Mouse (Mus musculus) small intestine, adult 2 months (tissue): ENCODE data around the gene Usp46. TPM values are rescaled to one million over a fixed set of nuclear protein-coding genes. Genes with fewer than 3 reads are reported as not detected.
A peak's percentile ranks its signal among the peaks of the same experiment; 100 is the strongest.
"Not testable (repeated sequence)": the region's sequence is repeated elsewhere in the genome, so short reads cannot be mapped to it uniquely, and the experiment has no call there.

ENCODE experiments used
- H3K27ac ChIP-seq: fragments of 200-500 bp; 2 replicates; pipeline ENCODE4 v1.5.1; 2012; ENCODE audit warnings: low read depth, low read length, control low read depth, inconsistent platforms; ENCODE audit not compliant: insufficient read depth
- H3K27me3 ChIP-seq: fragments of 200-500 bp; 2 replicates; pipeline ENCODE4 v1.6.1; 2012; ENCODE audit warnings: mild to moderate bottlenecking, moderate library complexity, low read length, inconsistent platforms; ENCODE audit not compliant: control insufficient read depth, insufficient read depth
- H3K36me3 ChIP-seq: fragments of 200-500 bp; 2 replicates; pipeline ENCODE4 v1.6.1; 2012; ENCODE audit warnings: mild to moderate bottlenecking, low read length, control low read depth, inconsistent platforms; ENCODE audit not compliant: control insufficient read depth, insufficient read depth
- H3K4me1 ChIP-seq: fragments of 200-500 bp; 2 replicates; pipeline ENCODE4 v1.6.1; 2012; ENCODE audit warnings: low read length, inconsistent platforms, mixed read lengths; ENCODE audit not compliant: control insufficient read depth, insufficient read depth, insufficient read length
- H3K4me3 ChIP-seq: fragments of 200-500 bp; 2 replicates; pipeline ENCODE4 v1.5.1; 2012; ENCODE audit warnings: low read depth, mild to moderate bottlenecking, control low read depth, inconsistent platforms, low read length, moderate library complexity
- CTCF ChIP-seq: fragments of 200-500 bp; IDR thresholded peaks from 2 replicates; pipeline ENCODE4 v1.5.1; 2012; ENCODE audit warnings: low read depth, mild to moderate bottlenecking, control low read depth, inconsistent platforms, low read length, moderate library complexity, mixed read lengths; ENCODE audit not compliant: insufficient replicate concordance, insufficient read length; ENCODE audit errors: extremely low read depth
- POLR2A ChIP-seq: fragments of 200-500 bp; IDR thresholded peaks from 2 replicates; pipeline ENCODE4 v1.6.1; 2012; ENCODE audit warnings: low read depth, mild to moderate bottlenecking, control low read depth, inconsistent platforms, low read length, moderate library complexity
- WGBS: fragments of 180-500 bp; shearing (Covaris S2); methylation state at CpG from one replicate; pipeline ENCODE4 v1.1.7; 2018; 5-methylcytosine and 5-hydroxymethylcytosine counted together
- polyA plus RNA-seq: library from polyadenylated mRNA; depleted of rRNA; stranded (reverse); fragments of >200 nt; gene quantifications from 2 replicates; pipeline ENCODE4 v1.2.3, GENCODE M21; 2012

The Usp46 gene
- polyA plus RNA-seq, 1 experiment: 0.96 TPM

DNA sequence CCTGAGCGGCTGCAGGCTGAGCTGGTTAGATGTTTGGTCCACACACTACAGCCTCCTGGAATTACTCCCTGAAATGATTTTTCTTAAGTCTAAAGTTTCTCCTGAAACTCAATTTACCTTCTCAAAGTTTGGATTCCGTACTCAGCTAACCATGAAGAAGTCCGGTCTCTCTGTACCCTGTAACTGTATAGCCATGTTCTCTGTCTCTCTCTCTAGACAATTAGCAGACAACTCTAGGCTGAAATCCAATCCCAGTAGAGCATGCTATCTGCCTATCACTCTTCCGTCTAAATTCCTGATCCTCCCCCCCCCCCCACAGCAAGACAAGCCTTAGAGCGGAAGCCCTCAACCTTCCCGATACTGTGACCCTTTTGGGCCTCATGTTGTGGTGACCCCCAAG, 13.5 kb upstream of the Usp46 start:
- Histone ChIP-seq H3K27me3 (no peaks in the 10 kb centered on the region), H3K36me3 (no peaks in the 10 kb centered on the region), H3K4me3 (no peak overlapping the region), H3K4me1 (peaks cover 3% of the 10 kb centered on the region; the same call in 1 of the 2 replicates), H3K27ac (no peak overlapping the region)
- TF ChIP-seq POLR2A (no peak), CTCF (no peak)
- 96% methylated on average over 6 of the region's 6 CpGs for whole genome bisulfite sequencing

DNA sequence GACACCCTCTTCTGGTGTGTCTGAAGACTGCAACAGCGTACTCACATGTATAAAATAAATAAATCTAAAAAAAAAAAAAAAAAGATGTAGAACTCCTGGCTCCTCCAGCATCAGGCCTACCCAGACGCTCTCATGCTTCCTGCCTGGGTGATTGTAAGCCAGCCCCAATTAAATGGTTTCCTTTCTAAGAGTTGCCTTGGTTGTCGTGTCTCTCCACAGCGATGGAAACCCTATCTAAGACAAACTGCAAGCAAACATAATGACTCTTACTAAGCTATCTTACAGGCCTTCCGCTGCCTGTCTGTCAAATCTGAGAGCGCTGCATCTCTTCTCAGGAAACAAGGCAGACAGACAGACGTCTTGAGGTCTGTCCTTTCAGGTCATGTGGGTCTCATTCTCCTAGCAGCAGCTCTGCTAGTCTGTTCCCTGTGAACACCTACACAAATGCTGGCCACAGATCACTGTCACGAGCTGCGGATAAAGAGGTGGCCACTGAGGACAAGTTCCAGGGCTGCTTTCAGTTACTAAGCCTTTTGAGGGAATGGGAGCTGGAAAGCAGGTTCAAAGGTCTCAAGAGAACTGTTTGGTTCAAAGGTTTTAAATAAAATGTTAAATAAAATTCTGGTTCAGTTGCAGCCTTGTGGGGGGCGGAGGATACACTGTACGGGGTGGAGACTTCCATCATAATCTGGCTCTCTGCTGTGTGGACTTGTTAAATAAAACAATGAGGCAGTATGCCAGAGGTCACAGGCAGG, 10.8 kb upstream of the Usp46 start:
- WGBS: 69% methylated on average over 11 of the region's 11 CpGs
- no peaks in the 10 kb centered on the region for H3K27me3 ChIP-seq
- peaks cover 3% of the 10 kb centered on the region; the same call in 1 of the 2 replicates for H3K4me1 ChIP-seq
- no peak for TF ChIP-seq CTCF
- no peak for TF ChIP-seq POLR2A
- H3K36me3 ChIP-seq: no peaks in the 10 kb centered on the region
- no peak overlapping the region for H3K4me3 ChIP-seq
- no peak overlapping the region for H3K27ac ChIP-seq

DNA sequence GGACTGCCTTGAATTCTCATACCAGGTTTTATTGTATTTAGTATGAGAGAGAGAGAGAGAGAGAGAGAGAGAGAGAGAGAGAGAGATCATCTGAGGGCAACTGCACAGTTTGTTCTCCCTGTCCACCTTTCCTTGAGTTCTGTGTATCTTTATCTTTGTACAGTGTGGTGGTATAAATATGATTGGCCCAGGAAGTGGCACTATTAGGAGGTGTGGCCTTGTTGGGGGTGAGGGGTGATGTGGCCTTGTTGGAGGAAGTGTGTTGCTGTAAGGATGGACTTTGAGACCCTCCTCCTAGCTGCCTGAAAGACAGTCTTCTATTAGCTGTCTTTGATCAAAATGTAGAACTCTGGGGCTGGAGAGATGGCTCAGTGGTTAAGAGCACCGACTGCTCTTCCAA, 10.2 kb upstream of the Usp46 start:
- Histone ChIP-seq H3K27ac (no peak overlapping the region), H3K4me1 (peaks cover 3% of the 10 kb centered on the region; the same call in 1 of the 2 replicates), H3K36me3 (no peaks in the 10 kb centered on the region), H3K27me3 (no peaks in the 10 kb centered on the region), H3K4me3 (no peak overlapping the region)
- TF ChIP-seq CTCF: no peak
- 81% methylated on average over 1 of the region's 1 CpGs for WGBS

DNA sequence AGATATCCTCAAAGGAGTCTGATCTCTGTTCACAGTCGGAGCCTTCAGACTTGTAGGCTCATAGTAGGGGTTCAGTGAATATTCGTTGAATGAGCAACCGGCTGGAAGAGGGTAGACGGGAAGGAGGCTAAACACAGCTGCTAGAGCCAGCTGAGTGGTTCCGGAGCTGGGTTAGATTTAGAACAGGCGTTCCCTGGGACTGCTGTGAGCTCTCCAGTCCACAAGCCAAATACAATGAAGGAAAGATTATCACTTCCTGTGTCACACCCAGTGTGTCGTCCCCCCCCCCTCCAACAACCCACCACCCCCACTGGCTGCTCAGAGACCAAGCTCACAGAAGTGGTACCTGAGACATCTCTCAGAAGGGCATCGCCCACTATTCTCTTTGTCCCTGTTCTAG, 9.7 kb upstream of the Usp46 start:
- Histone ChIP-seq H3K4me3 (no peak overlapping the region), H3K36me3 (no peaks in the 10 kb centered on the region), H3K4me1 (peaks cover 3% of the 10 kb centered on the region; the same call in 1 of the 2 replicates), H3K27me3 (no peaks in the 10 kb centered on the region), H3K27ac (no peak overlapping the region)
- no peak for TF ChIP-seq CTCF
- no peak for TF ChIP-seq POLR2A
- 60% methylated on average over 8 of the region's 8 CpGs for WGBS

DNA sequence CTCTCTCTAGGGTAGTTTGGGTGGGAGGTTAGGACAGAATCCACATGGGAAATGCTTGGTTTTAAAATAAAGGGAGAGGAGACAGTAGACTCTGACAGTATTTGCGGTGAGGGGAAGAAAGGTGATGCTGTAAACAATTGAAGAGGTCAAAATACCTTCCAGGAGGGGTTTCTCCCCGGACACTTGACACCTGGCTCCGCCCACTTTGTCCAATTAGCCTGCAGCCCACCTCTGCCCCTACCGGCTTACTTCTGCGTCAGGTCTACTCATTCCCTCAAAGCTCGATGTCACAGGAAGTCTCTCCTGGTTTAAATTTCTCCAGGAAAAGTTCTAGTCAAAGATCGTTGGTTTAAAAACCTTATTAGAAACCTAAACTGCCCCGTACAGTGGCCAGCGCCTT, 8.5 kb upstream of the Usp46 start:
- H3K27ac ChIP-seq: no peak overlapping the region
- WGBS: 54% methylated on average over 9 of the region's 9 CpGs
- H3K27me3 ChIP-seq: no peaks in the 10 kb centered on the region
- no peak overlapping the region for H3K4me3 ChIP-seq
- H3K4me1 ChIP-seq: peaks cover 3% of the 10 kb centered on the region; the same call in 1 of the 2 replicates
- no peaks in the 10 kb centered on the region for H3K36me3 ChIP-seq
- TF ChIP-seq CTCF (no peak), POLR2A (no peak)

DNA sequence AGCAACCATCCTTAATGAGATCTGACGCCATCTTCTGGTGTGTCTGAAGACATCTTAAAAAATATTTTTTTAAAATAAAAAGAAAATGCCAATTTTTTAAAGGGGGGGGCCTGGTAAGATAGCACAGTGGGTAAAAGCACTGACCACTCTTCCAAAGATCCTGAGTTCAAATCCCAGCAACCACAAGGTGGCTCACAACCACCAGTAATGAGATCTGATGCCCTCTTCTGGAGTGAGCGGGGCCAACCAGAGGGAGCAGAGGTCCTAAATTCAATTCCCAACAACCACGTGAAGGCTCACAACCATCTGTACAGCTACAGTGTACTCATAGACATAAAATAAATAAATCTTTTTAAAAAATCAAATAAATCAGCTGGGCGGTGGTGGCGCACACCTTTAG, 2.3 kb upstream of the Usp46 start:
- 92% methylated on average over 5 of the region's 5 CpGs for WGBS
- H3K36me3 ChIP-seq, H3K4me1 ChIP-seq, H3K27me3 ChIP-seq, H3K27ac ChIP-seq, H3K4me3 ChIP-seq: not testable (repeated sequence)

DNA sequence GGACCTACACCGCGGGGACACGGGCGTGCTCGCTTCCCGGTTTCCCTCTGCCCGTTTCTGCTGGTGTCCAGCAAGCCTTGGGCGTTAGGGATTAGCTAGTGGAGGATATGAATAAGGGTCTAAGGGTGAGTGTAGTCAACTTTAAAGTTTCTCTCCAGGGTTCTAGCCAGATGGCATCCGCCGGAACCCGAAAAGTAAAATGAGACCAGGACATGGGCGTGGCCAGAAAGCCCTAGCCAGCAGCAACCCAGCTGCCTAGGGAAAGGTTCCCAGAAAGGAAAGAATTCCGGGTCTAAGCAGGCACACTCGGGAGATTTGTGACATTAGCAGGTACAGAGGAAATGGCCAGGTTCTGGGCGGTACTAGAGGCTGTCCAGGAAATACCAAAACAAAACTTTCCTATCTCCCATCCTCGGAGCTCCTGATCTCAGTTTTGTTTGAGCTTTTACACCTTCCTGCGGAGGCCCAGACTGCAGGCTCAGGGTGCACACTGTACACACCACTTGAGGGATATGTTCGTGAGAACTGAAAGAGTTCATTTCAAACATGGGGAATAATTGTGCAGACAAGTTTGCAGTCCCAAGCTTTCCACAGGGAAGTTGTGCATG, 587 bp upstream of the Usp46 start:
- Histone ChIP-seq H3K36me3 (no peaks in the 10 kb centered on the region), H3K4me3 (peak overlapping the region; percentile 94), H3K27me3 (no peaks in the 10 kb centered on the region), H3K27ac (peak overlapping the region; percentile 70), H3K4me1 (peaks cover 12% of the 10 kb centered on the region; the same call in 1 of the 2 replicates)
- no peak; the same call in 1 of the 2 replicates for TF ChIP-seq POLR2A
- no peak for TF ChIP-seq CTCF
- under 1% methylated on average over 18 of the region's 18 CpGs for WGBS

DNA sequence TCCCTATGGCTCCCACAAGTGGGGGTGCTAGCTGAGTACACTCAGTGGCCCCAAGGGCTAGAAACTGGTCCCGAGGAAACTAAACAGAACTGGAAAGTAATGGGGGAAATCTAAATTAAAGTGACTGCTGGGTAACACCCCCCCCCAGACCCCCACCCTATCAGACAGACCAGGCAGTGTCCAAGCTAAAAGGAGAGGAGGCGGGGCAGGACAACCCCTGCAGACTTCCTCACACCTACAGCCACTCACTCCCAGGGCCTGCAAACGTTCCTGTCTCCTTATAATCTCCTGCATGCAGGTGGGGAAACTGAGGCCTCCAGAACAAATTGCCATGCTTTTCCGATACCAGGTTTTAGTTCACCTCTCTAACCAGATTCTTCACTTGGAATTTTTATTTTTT, 885 bp downstream of the Usp46 start:
- peaks cover 14% of the 10 kb centered on the region for H3K4me1 ChIP-seq
- TF ChIP-seq POLR2A: no peak
- TF ChIP-seq CTCF: no peak
- WGBS: 32% methylated on average over 4 of the region's 4 CpGs
- peak overlapping the region; percentile 38 for H3K4me3 ChIP-seq
- H3K27ac ChIP-seq: no peak overlapping the region
- no peaks in the 10 kb centered on the region for H3K36me3 ChIP-seq
- no peaks in the 10 kb centered on the region for H3K27me3 ChIP-seq
